Comparison of ENCODE assay signal across 8 mouse cellular contexts in genomic region chr2:156476111-156476747, GRCm38 (mm10). TPM values are rescaled to one million over a fixed set of nuclear protein-coding genes. Genes with fewer than 3 reads are reported as not detected.
DNase-seq lines count a peak whose midpoint lies in the region; ATAC-seq and TF ChIP-seq lines count a peak whose summit lies in the region.

No protein-coding gene starts in this region.

- DNase-seq in gastrocnemius, adult 2 months: no peak
- no peak for DNase-seq in gastrocnemius, adult 18-20 months (ENCODE audit: low spot score)
- DNase-seq in thymus, adult 2 months: no peak
- DNase-seq in thymus, postnatal 0 days (ENCODE audit: low spot score): no peak
- DNase-seq in liver, embryonic 11.5 days (ENCODE audit: low spot score): no peak
- no peak for DNase-seq in right cerebral cortex, postnatal 25 days
- DNase-seq in left cerebral cortex, postnatal 25 days (ENCODE audit: low spot score in 2 of 2): no peak
- no peak for DNase-seq in layer of hippocampus, adult 9-10 months (ENCODE audit: low spot score)

- H3K36me3 ChIP-seq in thymus, adult 2 months (ENCODE audit: control insufficient read depth, insufficient read depth, low read length): no peaks in the 10 kb centered on the region
- no peaks in the 10 kb centered on the region for H3K36me3 ChIP-seq in liver, embryonic 11.5 days (ENCODE audit: control insufficient read depth, insufficient read depth, low read length)

- peak overlapping the region; percentile 81 for H3K4me3 ChIP-seq in gastrocnemius, adult 2 months
- H3K4me3 ChIP-seq in thymus, adult 2 months (ENCODE audit: control insufficient read depth, insufficient read depth, low read length): 0 out of 2 replicates have a peak overlapping the region, but pooled peaks have one; percentile 5
- H3K4me3 ChIP-seq in liver, embryonic 11.5 days (ENCODE audit: low read depth, low read length): peak overlapping the region; percentile 62

- H3K4me2 ChIP-seq in liver, embryonic 11.5 days: peak overlapping the region; percentile 92

- H3K9me3 ChIP-seq in liver, embryonic 11.5 days (ENCODE audit: control insufficient read depth, low read length): no peaks in the 10 kb centered on the region

- H3K9ac ChIP-seq in liver, embryonic 11.5 days (ENCODE audit: low read depth, low read length): peak overlapping the region; percentile 77

- intact Hi-C loops in gastrocnemius, adult 2 months (cut with DNase I): no loop called here
- intact Hi-C loops in left cerebral cortex, postnatal 25 days (cut with DNase I): loop anchor here (5.0 kb wide), 1 partner anchor 79 kb away; no protein-coding TSS in a partner anchor

- TF ChIP-seq CTCF in gastrocnemius, adult 2 months (IDR thresholded peaks at IDR 0.05): no peak
- no peak for TF ChIP-seq CTCF in thymus, adult 2 months (IDR thresholded peaks at IDR 0.05; ENCODE audit: borderline replicate concordance, control insufficient read depth, extremely low read depth, insufficient read depth, low read length, poor library complexity)

- peaks cover 9% of the 10 kb centered on the region for H3K27me3 ChIP-seq in thymus, adult 2 months (ENCODE audit: control insufficient read depth, insufficient read depth, low read length)
- H3K27me3 ChIP-seq in liver, embryonic 11.5 days (replicated peaks; ENCODE audit: control insufficient read depth, insufficient read depth, low read length): peaks cover 23% of the 10 kb centered on the region

- 0 out of 2 replicates have a peak, but pooled peaks cover 7% of the 10 kb centered on the region for H3K4me1 ChIP-seq in thymus, adult 2 months (replicated peaks; ENCODE audit: control insufficient read depth, insufficient read depth, low read length)
- H3K4me1 ChIP-seq in liver, embryonic 11.5 days (replicated peaks; ENCODE audit: control insufficient read depth, insufficient read depth, low read length): peaks cover 24% of the 10 kb centered on the region

- no peak for TF ChIP-seq POLR2A in thymus, adult 2 months (IDR thresholded peaks at IDR 0.05; ENCODE audit: control insufficient read depth, extremely low read depth, insufficient read depth, low read length, poor library complexity)

- no peak for ATAC-seq in liver, embryonic 11.5 days (replicated peaks; ENCODE audit: low FRiP score)

- 52% methylated on average over 8 of the region's 8 CpGs for WGBS in thymus, adult 2 months
- WGBS in liver, embryonic 11.5 days: 25% methylated on average over 8 of the region's 8 CpGs

- peak overlapping the region; percentile 82 for H3K27ac ChIP-seq in gastrocnemius, adult 2 months
- no peak overlapping the region for H3K27ac ChIP-seq in thymus, adult 2 months (ENCODE audit: control insufficient read depth, insufficient read depth, low read length)
- H3K27ac ChIP-seq in liver, embryonic 11.5 days (ENCODE audit: low read depth, low read length): no peak overlapping the region

RNA-seq across cellular contexts. Expression of gene Epb41l1, which starts 55.5 kb away (rescaled TPM):
- 1 to 10 TPM; 3.8 to 4.6 TPM for total RNA-seq in gastrocnemius, adult 2 months (2021)
- 1 to 10 TPM; 4.6 to 4.8 TPM for total RNA-seq in gastrocnemius, adult 18-20 months (2021)
- polyA plus RNA-seq in thymus, adult 2 months (2012; rRNA removed): 3.7 and 4.9 TPM in 2 replicates
- polyA plus RNA-seq in thymus, postnatal 0 days (2015; fragmentation: Nextera tagmentation; extraction: Ambion mirVana): 0.21 and 0.38 TPM in 2 replicates
- 1.4 and 1.5 TPM in 2 replicates for polyA plus RNA-seq in liver, embryonic 11.5 days (2014; fragmentation: Nextera tagmentation; extraction: Ambion mirVana)
- total RNA-seq in left cerebral cortex, postnatal 25 days (2021): 100 to 1,000 TPM; 349 to 370 TPM

Comparison
In these comparisons a context has a peak if more than half of its experiments do, and no peak if none do; other contexts are left out.
1. H3K4me3 ChIP-seq: peak in every context shown above with its lines; median percentile 81 in gastrocnemius, adult 2 months; 62 in liver, embryonic 11.5 days; 5 in thymus, adult 2 months.
2. RNA of gene Epb41l1, which starts 55.5 kb away (total RNA-seq): 349 to 370 TPM in left cerebral cortex, postnatal 25 days; 4.6 to 4.8 TPM in gastrocnemius, adult 18-20 months and 3.8 to 4.6 TPM in gastrocnemius, adult 2 months; every median in the first group is over 10 times any median in the second.